Mouse (Mus musculus): ENCODE results near the gene Net1. TPM values are rescaled to one million over a fixed set of nuclear protein-coding genes. Genes with fewer than 3 reads are reported as not detected.
"Not testable (repeated sequence)": the region's sequence is repeated elsewhere in the genome, so short reads cannot be mapped to it uniquely, and the experiment has no call there.

Net1 gene
- polyA plus RNA-seq, 1 experiment from 2014 or later: 49.3 TPM

DNA sequence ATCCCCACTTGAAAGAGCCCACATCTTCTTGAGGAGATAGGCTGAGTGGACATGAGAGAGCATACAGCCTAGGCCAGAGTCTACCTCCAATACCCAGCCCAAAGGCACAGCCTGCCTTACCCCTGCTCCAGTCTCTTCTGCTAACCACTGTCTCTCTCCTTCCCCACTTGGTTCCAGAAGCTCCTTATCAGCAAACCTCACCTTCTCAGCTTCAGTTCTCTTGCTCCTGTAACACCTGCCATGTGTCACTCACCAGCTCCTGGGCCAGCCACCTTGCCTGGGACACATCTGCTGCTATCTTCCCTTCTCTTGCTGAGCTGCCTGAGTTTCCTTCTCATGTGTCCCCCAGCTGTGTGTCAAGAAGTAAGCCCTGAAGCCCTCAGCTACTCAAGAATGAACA lies 84.4 kb downstream of the Net1 start:
- H3K27me3 ChIP-seq (ENCODE audit: control insufficient read depth, insufficient read depth, low read length); H3K4me3 ChIP-seq (ENCODE audit: low read depth, low read length); H3K27ac ChIP-seq (ENCODE audit: low read depth, low read length); H3K36me3 ChIP-seq (ENCODE audit: control insufficient read depth, insufficient read depth, low read length); H3K9me3 ChIP-seq (ENCODE audit: control insufficient read depth, low read length); DNase-seq (ENCODE audit: low spot score); H3K4me1 ChIP-seq (replicated peaks; ENCODE audit: control insufficient read depth, insufficient read depth, low read length); H3K9ac ChIP-seq (ENCODE audit: low read length); ATAC-seq (replicated peaks; ENCODE audit: low FRiP score); H3K4me2 ChIP-seq (ENCODE audit: low read depth, low read length, severe bottlenecking): not testable (repeated sequence)

- DNase-seq (ENCODE audit: low spot score): no peak
- Histone ChIP-seq H3K4me3 (ENCODE audit: low read depth, low read length) (no peak overlapping the region), H3K36me3 (ENCODE audit: control insufficient read depth, insufficient read depth, low read length) (no peaks in the 10 kb centered on the region), H3K4me1 (replicated peaks; ENCODE audit: control insufficient read depth, insufficient read depth, low read length) (no peaks in the 10 kb centered on the region), H3K27me3 (ENCODE audit: control insufficient read depth, insufficient read depth, low read length) (no peaks in the 10 kb centered on the region), H3K9me3 (ENCODE audit: control insufficient read depth, low read length) (no peaks in the 10 kb centered on the region), H3K4me2 (ENCODE audit: low read depth, low read length, severe bottlenecking) (no peak overlapping the region), H3K9ac (ENCODE audit: low read length) (no peak overlapping the region), H3K27ac (ENCODE audit: low read depth, low read length) (no peak overlapping the region)
- WGBS: 75% methylated on average over 2 of the region's 2 CpGs
- no peak for ATAC-seq (replicated peaks; ENCODE audit: low FRiP score)
Measured at GRCm38 (mm10) chr13:3832450-3832849, 85.6 kb downstream of the Net1 start.

Small RNA genes within 50 kb of the gene (microRNA-seq; reads per million reads assigned to microRNA genes)
- not detected for gene Gm22460 (ENCODE audit: insufficient number of aligned reads)

Other genes starting within 250 kb of the Net1 start
- not detected in 2 replicates for gene Calml3, start 113.9 kb downstream of the Net1 start, polyA plus RNA-seq (2014; fragmentation: Nextera tagmentation; extraction: Ambion mirVana)
- gene Calm4, start 80.5 kb downstream of the Net1 start, polyA plus RNA-seq (2014; fragmentation: Nextera tagmentation; extraction: Ambion mirVana): not detected in 2 replicates
- not detected in 2 replicates for gene Calm5, start 64.0 kb downstream of the Net1 start, polyA plus RNA-seq (2014; fragmentation: Nextera tagmentation; extraction: Ambion mirVana)
- gene Tubal3, start 54 bp upstream of the Net1 start, polyA plus RNA-seq (2014; fragmentation: Nextera tagmentation; extraction: Ambion mirVana): not detected in 2 replicates
- not detected in 2 replicates for gene Ucn3, start 27.1 kb upstream of the Net1 start, polyA plus RNA-seq (2014; fragmentation: Nextera tagmentation; extraction: Ambion mirVana)
- gene Akr1c14, start 130.8 kb upstream of the Net1 start, polyA plus RNA-seq (2014; fragmentation: Nextera tagmentation; extraction: Ambion mirVana): 0.31 TPM in 1 of 2 replicates, not detected in the other
- gene Akr1c18, start 232.4 kb upstream of the Net1 start, polyA plus RNA-seq (2014; fragmentation: Nextera tagmentation; extraction: Ambion mirVana): not detected in 2 replicates

Measured in forebrain, embryonic 11.5 days (tissue).